Mouse (Mus musculus): ENCODE results near the gene Abhd14b. TPM values are rescaled to one million over a fixed set of nuclear protein-coding genes. Genes with fewer than 3 reads are reported as not detected.
A peak's percentile ranks its signal among the peaks of the same experiment; 100 is the strongest.

Gene Abhd14b
- polyA plus RNA-seq, 1 experiment from 2014 or later, result 6.8 TPM

DNA sequence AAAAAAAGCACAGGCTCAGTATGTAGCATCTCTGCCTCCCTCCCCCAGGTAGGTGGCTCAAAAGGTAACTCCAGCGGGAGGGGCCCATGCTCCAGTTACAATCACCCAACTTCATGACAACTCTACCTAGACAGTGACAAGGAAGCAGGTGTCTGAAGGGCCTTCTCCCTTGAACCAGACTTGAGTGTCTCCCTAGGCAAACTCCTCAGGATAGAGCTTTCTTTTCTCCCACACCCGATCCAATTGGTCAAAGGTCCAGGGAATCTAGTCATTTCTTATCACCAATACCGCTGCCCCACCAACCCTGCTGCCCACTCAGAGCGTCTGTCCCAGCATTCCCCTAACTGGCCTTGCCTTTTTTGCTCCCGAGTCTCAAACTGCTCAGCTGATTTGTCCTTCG lies 19.5 kb downstream of the Abhd14b start:
- 93% methylated on average over 6 of the region's 6 CpGs for WGBS
- peaks cover 28% of the 10 kb centered on the region for H3K36me3 ChIP-seq (ENCODE audit: control insufficient read depth, insufficient read depth, low read length)
- H3K4me2 ChIP-seq (ENCODE audit: low read length), result no peak overlapping the region
- no peak overlapping the region for H3K4me3 ChIP-seq (replicated peaks; ENCODE audit: low read depth, low read length)
- no peak overlapping the region for H3K9ac ChIP-seq (replicated peaks; ENCODE audit: low read length)
- no peak overlapping the region for H3K27ac ChIP-seq (replicated peaks; ENCODE audit: low read depth, low read length)
- H3K4me1 ChIP-seq (ENCODE audit: control insufficient read depth, insufficient read depth, low read length), result peaks cover 20% of the 10 kb centered on the region
- H3K27me3 ChIP-seq (ENCODE audit: control insufficient read depth, insufficient read depth, low read length), result no peaks in the 10 kb centered on the region
- ATAC-seq (ENCODE audit: low FRiP score, low TSS enrichment) (no peak), DNase-seq (no peak)
- H3K9me3 ChIP-seq (ENCODE audit: control insufficient read depth, low read length), result no peaks in the 10 kb centered on the region

GRCm38 (mm10) chr9:106467746-106468145 lies 20.5 kb downstream of the Abhd14b start:
- no peaks in the 10 kb centered on the region for H3K9me3 ChIP-seq (ENCODE audit: control insufficient read depth, low read length)
- 90% methylated on average over 7 of the region's 7 CpGs for WGBS
- H3K4me1 ChIP-seq (ENCODE audit: control insufficient read depth, insufficient read depth, low read length), result peaks cover 20% of the 10 kb centered on the region
- H3K27ac ChIP-seq (replicated peaks; ENCODE audit: low read depth, low read length), result no peak overlapping the region
- no peaks in the 10 kb centered on the region for H3K27me3 ChIP-seq (ENCODE audit: control insufficient read depth, insufficient read depth, low read length)
- H3K9ac ChIP-seq (replicated peaks; ENCODE audit: low read length), result no peak overlapping the region
- peaks cover 18% of the 10 kb centered on the region for H3K36me3 ChIP-seq (ENCODE audit: control insufficient read depth, insufficient read depth, low read length)
- ATAC-seq (ENCODE audit: low FRiP score, low TSS enrichment) (no peak), DNase-seq (no peak)
- no peak overlapping the region for H3K4me2 ChIP-seq (ENCODE audit: low read length)
- H3K4me3 ChIP-seq (replicated peaks; ENCODE audit: low read depth, low read length), result no peak overlapping the region

- Histone ChIP-seq H3K36me3 (ENCODE audit: control insufficient read depth, insufficient read depth, low read length) (peaks cover 3% of the 10 kb centered on the region), H3K27ac (replicated peaks; ENCODE audit: low read depth, low read length) (no peak overlapping the region), H3K27me3 (ENCODE audit: control insufficient read depth, insufficient read depth, low read length) (no peaks in the 10 kb centered on the region), H3K4me3 (replicated peaks; ENCODE audit: low read depth, low read length) (no peak overlapping the region), H3K4me2 (ENCODE audit: low read length) (no peak overlapping the region), H3K9me3 (ENCODE audit: control insufficient read depth, low read length) (no peaks in the 10 kb centered on the region), H3K4me1 (ENCODE audit: control insufficient read depth, insufficient read depth, low read length) (peaks cover 22% of the 10 kb centered on the region), H3K9ac (replicated peaks; ENCODE audit: low read length) (no peak overlapping the region)
- ATAC-seq (ENCODE audit: low FRiP score, low TSS enrichment) (no peak), DNase-seq (no peak)
- WGBS, result 83% methylated on average over 6 of the region's 6 CpGs
Observed at GRCm38 (mm10) chr9:106469317-106469716, 22.1 kb downstream of the Abhd14b start.

- WGBS, result 77% methylated on average over 9 of the region's 9 CpGs
- DNase-seq (no peak), ATAC-seq (ENCODE audit: low FRiP score, low TSS enrichment) (no peak)
Observed at GRCm38 (mm10) chr9:106469776-106470175, 22.5 kb downstream of the Abhd14b start.

DNA sequence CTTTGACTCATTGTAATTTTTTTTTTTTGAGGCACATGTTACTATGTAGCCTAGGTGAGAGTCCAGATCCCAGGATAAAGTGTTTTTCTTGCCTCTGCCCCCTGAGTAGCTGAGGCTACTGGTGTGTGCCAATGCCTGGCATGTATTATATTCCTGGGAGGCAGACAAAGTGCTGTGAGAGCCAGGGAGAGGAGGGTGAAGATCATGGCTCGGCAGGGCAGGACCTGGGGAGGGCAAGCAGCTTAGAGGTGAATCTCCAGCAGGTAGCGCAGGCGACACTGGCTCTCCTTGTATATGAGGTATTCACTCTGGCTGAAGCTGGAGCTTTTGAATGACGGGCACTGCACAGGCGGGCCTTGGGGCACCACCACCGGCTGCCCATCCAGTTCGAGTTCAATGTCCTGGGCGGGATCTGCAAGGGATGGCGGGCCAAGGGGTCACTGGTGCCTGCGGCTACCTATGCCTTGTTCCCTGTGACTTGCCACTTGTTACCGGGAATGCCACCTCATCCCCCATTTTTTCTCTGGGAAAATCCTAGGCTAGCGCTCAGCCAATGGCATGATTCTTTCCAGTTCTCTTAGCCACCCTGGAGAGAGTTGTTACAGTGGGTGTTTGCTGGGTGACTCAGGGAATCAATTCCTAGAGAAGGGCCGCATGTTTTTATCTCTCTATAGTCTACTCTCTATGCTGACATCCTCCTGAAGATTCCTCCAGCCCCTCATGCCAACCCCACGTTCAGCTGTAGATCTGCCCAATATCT lies 23.9 kb downstream of the Abhd14b start:
- no peak for ATAC-seq (ENCODE audit: low FRiP score, low TSS enrichment)
- Histone ChIP-seq H3K27me3 (ENCODE audit: control insufficient read depth, insufficient read depth, low read length) (no peaks in the 10 kb centered on the region), H3K9me3 (ENCODE audit: control insufficient read depth, low read length) (no peaks in the 10 kb centered on the region), H3K4me1 (ENCODE audit: control insufficient read depth, insufficient read depth, low read length) (peaks cover 4% of the 10 kb centered on the region; the same call in 1 of the 2 replicates), H3K36me3 (ENCODE audit: control insufficient read depth, insufficient read depth, low read length) (no peaks in the 10 kb centered on the region), H3K27ac (replicated peaks; ENCODE audit: low read depth, low read length) (no peak overlapping the region), H3K4me3 (replicated peaks; ENCODE audit: low read depth, low read length) (no peak overlapping the region), H3K9ac (replicated peaks; ENCODE audit: low read length) (no peak overlapping the region), H3K4me2 (ENCODE audit: low read length) (no peak overlapping the region)
- WGBS, result 61% methylated on average over 14 of the region's 14 CpGs
- DNase-seq, result no peak

More at GRCm38 (mm10) chr9:106469776-106470175, 22.5 kb downstream of the Abhd14b start:
- Histone ChIP-seq H3K27ac (replicated peaks; ENCODE audit: low read depth, low read length) (no peak overlapping the region), H3K27me3 (ENCODE audit: control insufficient read depth, insufficient read depth, low read length) (no peaks in the 10 kb centered on the region), H3K4me2 (ENCODE audit: low read length) (no peak overlapping the region), H3K36me3 (ENCODE audit: control insufficient read depth, insufficient read depth, low read length) (no peaks in the 10 kb centered on the region), H3K4me3 (replicated peaks; ENCODE audit: low read depth, low read length) (no peak overlapping the region), H3K9ac (replicated peaks; ENCODE audit: low read length) (no peak overlapping the region), H3K4me1 (ENCODE audit: control insufficient read depth, insufficient read depth, low read length) (peaks cover 18% of the 10 kb centered on the region), H3K9me3 (ENCODE audit: control insufficient read depth, low read length) (no peaks in the 10 kb centered on the region)

GRCm38 (mm10) chr9:106471892-106472291 lies 24.6 kb downstream of the Abhd14b start:
- DNase-seq (no peak), ATAC-seq (ENCODE audit: low FRiP score, low TSS enrichment) (no peak)
- no peaks in the 10 kb centered on the region for H3K9me3 ChIP-seq (ENCODE audit: control insufficient read depth, low read length)
- 24% methylated on average over 5 of the region's 5 CpGs for WGBS
- no peak overlapping the region for H3K9ac ChIP-seq (replicated peaks; ENCODE audit: low read length)
- H3K27ac ChIP-seq (replicated peaks; ENCODE audit: low read depth, low read length), result no peak overlapping the region
- H3K4me3 ChIP-seq (replicated peaks; ENCODE audit: low read depth, low read length), result no peak overlapping the region
- no peak overlapping the region for H3K4me2 ChIP-seq (ENCODE audit: low read length)
- H3K27me3 ChIP-seq (ENCODE audit: control insufficient read depth, insufficient read depth, low read length), result no peaks in the 10 kb centered on the region
- no peaks in the 10 kb centered on the region for H3K36me3 ChIP-seq (ENCODE audit: control insufficient read depth, insufficient read depth, low read length)
- 0 out of 2 replicates have a peak, but pooled peaks cover 4% of the 10 kb centered on the region for H3K4me1 ChIP-seq (ENCODE audit: control insufficient read depth, insufficient read depth, low read length)

DNA sequence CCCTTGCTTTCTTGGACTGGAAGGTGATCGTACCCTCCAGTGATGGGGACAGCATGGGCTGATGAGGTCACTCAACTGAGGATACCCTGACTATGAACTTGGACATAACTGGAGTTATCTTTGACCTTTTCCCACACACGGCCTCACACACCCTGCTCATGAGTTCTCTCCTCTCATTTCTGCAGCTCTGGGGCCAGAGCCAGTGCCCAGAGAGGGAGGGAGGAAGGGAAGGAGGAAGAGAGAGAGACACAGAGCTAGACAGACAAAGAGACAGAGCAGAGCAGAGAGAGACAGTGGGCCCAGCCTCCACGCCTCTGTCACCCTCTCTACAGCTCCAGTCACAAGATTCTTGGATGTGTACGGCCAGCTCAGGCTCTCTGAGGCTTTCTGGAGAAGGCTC lies 25.1 kb downstream of the Abhd14b start:
- Histone ChIP-seq H3K4me1 (ENCODE audit: control insufficient read depth, insufficient read depth, low read length) (0 out of 2 replicates have a peak, but pooled peaks cover 4% of the 10 kb centered on the region), H3K27me3 (ENCODE audit: control insufficient read depth, insufficient read depth, low read length) (no peaks in the 10 kb centered on the region), H3K9ac (replicated peaks; ENCODE audit: low read length) (no peak overlapping the region), H3K27ac (replicated peaks; ENCODE audit: low read depth, low read length) (no peak overlapping the region), H3K36me3 (ENCODE audit: control insufficient read depth, insufficient read depth, low read length) (no peaks in the 10 kb centered on the region), H3K9me3 (ENCODE audit: control insufficient read depth, low read length) (no peaks in the 10 kb centered on the region), H3K4me3 (replicated peaks; ENCODE audit: low read depth, low read length) (no peak overlapping the region), H3K4me2 (ENCODE audit: low read length) (no peak overlapping the region)
- DNase-seq (no peak), ATAC-seq (ENCODE audit: low FRiP score, low TSS enrichment) (no peak)
- 74% methylated on average over 4 of the region's 4 CpGs for WGBS

- Histone ChIP-seq H3K36me3 (ENCODE audit: control insufficient read depth, insufficient read depth, low read length) (no peaks in the 10 kb centered on the region), H3K9ac (replicated peaks; ENCODE audit: low read length) (no peak overlapping the region), H3K9me3 (ENCODE audit: control insufficient read depth, low read length) (no peaks in the 10 kb centered on the region), H3K27me3 (ENCODE audit: control insufficient read depth, insufficient read depth, low read length) (no peaks in the 10 kb centered on the region), H3K27ac (replicated peaks; ENCODE audit: low read depth, low read length) (no peak overlapping the region), H3K4me3 (replicated peaks; ENCODE audit: low read depth, low read length) (no peak overlapping the region), H3K4me2 (ENCODE audit: low read length) (no peak overlapping the region), H3K4me1 (ENCODE audit: control insufficient read depth, insufficient read depth, low read length) (peaks cover 12% of the 10 kb centered on the region)
- 92% methylated on average over 16 of the region's 16 CpGs for whole genome bisulfite sequencing
- no peak for DNase-seq
- no peak for ATAC-seq (ENCODE audit: low FRiP score, low TSS enrichment)
Observed at GRCm38 (mm10) chr9:106473081-106473752, 26.0 kb downstream of the Abhd14b start.

- H3K27me3 ChIP-seq (ENCODE audit: control insufficient read depth, insufficient read depth, low read length), result no peaks in the 10 kb centered on the region
- H3K36me3 ChIP-seq (ENCODE audit: control insufficient read depth, insufficient read depth, low read length), result no peaks in the 10 kb centered on the region
- H3K9me3 ChIP-seq (ENCODE audit: control insufficient read depth, low read length), result no peaks in the 10 kb centered on the region
- DNase-seq (no peak), ATAC-seq (ENCODE audit: low FRiP score, low TSS enrichment) (no peak)
- no peak overlapping the region for H3K4me2 ChIP-seq (ENCODE audit: low read length)
- H3K27ac ChIP-seq (replicated peaks; ENCODE audit: low read depth, low read length), result no peak overlapping the region
- H3K9ac ChIP-seq (replicated peaks; ENCODE audit: low read length), result 0 out of 2 replicates have a peak overlapping the region, but pooled peaks have one; percentile 20
- H3K4me1 ChIP-seq (ENCODE audit: control insufficient read depth, insufficient read depth, low read length), result peaks cover 12% of the 10 kb centered on the region
- H3K4me3 ChIP-seq (replicated peaks; ENCODE audit: low read depth, low read length), result no peak overlapping the region
- WGBS, result 72% methylated on average over 5 of the region's 5 CpGs
Observed at GRCm38 (mm10) chr9:106473753-106474105, 26.5 kb downstream of the Abhd14b start.
